ENCODE assay signal across 10 mouse cellular contexts in the genomic region with DNA sequence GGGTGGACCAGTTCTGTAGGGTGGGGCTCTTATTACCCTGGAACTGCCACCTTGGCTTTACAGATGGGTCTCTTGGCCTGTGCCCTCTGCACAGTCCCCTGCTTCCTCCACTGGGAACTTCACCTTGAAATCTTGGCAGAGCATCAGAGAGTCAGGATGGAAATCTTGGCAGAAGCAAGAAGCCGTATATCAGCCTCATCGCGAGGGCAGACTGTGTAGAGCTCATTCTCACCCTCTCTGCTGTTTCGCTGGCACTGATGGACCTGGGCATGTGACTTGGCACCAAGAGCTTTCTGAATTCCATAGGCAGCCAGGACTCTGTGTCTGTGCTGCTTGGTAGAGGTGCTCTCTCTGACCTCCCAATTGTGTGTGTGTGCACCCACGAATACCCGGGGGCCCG. TPM values are rescaled to one million over a fixed set of nuclear protein-coding genes. Genes with fewer than 3 reads are reported as not detected.
DNase-seq lines count a peak whose midpoint lies in the region; ATAC-seq lines count a peak whose summit lies in the region.
"Had no signal": no experiment of that assay in that cellular context is flagged by ENCODE, and none has a peak within 500 bp of the region (broad histone marks: within the 10 kb centered on the region; RNA-seq: fewer than 3 reads in every experiment).

No protein-coding gene starts in this region.

- peak; percentile 81 for DNase-seq in kidney, adult 11 months
- peak; percentile 72 for DNase-seq in adrenal gland, postnatal 10 days
- DNase-seq in cerebellum, adult 8-10 months, result peak; percentile 53
- peak; percentile 86 for DNase-seq in kidney, postnatal 14 days
- no peak for DNase-seq in right cerebral cortex, postnatal 25 days
- DNase-seq in left cerebral cortex, adult 11 months (ENCODE audit: low spot score), result no peak
- DNase-seq: gastrocnemius, postnatal 10 days; lung, postnatal 36 days; thymus, postnatal 14 days had no signal

- 81% methylated on average over 7 of the region's 7 CpGs for WGBS in kidney, embryonic 16.5 days

- H3K4me1 ChIP-seq in kidney, embryonic 16.5 days (ENCODE audit: insufficient read depth, low read length), result no peaks in the 10 kb centered on the region

- ATAC-seq in kidney, embryonic 16.5 days (ENCODE audit: low FRiP score, low TSS enrichment), result no peak

- peaks cover 26% of the 10 kb centered on the region for H3K36me3 ChIP-seq in kidney, embryonic 16.5 days (ENCODE audit: insufficient read depth, low read length)

- no peaks in the 10 kb centered on the region for H3K27me3 ChIP-seq in kidney, embryonic 16.5 days (ENCODE audit: insufficient read depth, low read length)

- no peak overlapping the region for H3K27ac ChIP-seq in kidney, embryonic 16.5 days (ENCODE audit: low read length)

- H3K4me2 ChIP-seq in kidney, embryonic 16.5 days (replicated peaks; ENCODE audit: low read depth, low read length), result no peak overlapping the region

- H3K9ac ChIP-seq in kidney, embryonic 16.5 days (replicated peaks; ENCODE audit: low read length), result no peak overlapping the region

- H3K4me3 ChIP-seq in kidney, embryonic 16.5 days (ENCODE audit: low read length), result no peak overlapping the region

- no peaks in the 10 kb centered on the region for H3K9me3 ChIP-seq in kidney, embryonic 16.5 days (ENCODE audit: low read length)

RNA-seq across cellular contexts. Expression of a gene that starts 59.6 kb away (rescaled TPM):
- 61.3 and 63.0 TPM in 2 replicates for polyA plus RNA-seq in kidney, embryonic 16.5 days (2015; fragmentation: Nextera tagmentation; extraction: Ambion mirVana)
- 10 to 100 TPM; 21.1 to 21.8 TPM for total RNA-seq in adrenal gland, postnatal 10 days (2021)

Comparison
In these comparisons a context has a peak if more than half of its experiments do, and no peak if none do; other contexts are left out.
1. DNase-seq: peak in kidney, adult 11 months (single experiment), adrenal gland, postnatal 10 days (single experiment), cerebellum, adult 8-10 months (single experiment) and kidney, postnatal 14 days (single experiment); none in right cerebral cortex, postnatal 25 days (single experiment) and left cerebral cortex, adult 11 months (single experiment).